Mouse (Mus musculus): ENCODE data around the gene Fhod1. TPM values are rescaled to one million over a fixed set of nuclear protein-coding genes. Genes with fewer than 3 reads are reported as not detected.

Fhod1 gene
- polyA plus RNA-seq, 1 experiment from 2014 or later: 0.79 TPM

DNA sequence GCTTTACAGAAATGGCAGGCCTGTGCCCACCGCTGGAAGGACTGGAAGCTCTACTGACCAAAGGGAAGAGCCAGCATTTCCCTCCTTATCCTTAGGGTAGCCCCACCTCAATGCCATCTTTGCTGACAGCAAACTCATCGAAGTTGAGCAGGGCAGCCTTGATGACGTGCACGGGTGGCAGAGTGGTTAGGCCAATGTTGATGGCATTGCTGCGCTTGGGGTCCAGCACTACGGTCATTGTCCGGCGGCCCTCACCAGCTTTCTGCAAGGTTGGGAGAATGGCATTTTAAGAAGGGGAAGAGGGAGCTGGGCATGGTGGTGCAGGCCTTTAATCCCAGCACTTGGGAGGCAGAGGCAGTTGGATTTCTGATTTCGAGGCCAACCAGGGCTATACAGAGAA is 15.8 kb downstream of the Fhod1 start:
- H3K27ac ChIP-seq (replicated peaks): no peak overlapping the region
- peaks cover 12% of the 10 kb centered on the region for H3K4me1 ChIP-seq
- no peak for ATAC-seq (ENCODE audit: low FRiP score)
- no peak overlapping the region for H3K9ac ChIP-seq (replicated peaks)
- H3K4me3 ChIP-seq (replicated peaks): no peak overlapping the region
- peaks cover 52% of the 10 kb centered on the region for H3K36me3 ChIP-seq
- H3K4me2 ChIP-seq: no peak overlapping the region
- H3K27me3 ChIP-seq (replicated peaks): no peaks in the 10 kb centered on the region
- no peaks in the 10 kb centered on the region for H3K9me3 ChIP-seq (replicated peaks)
- WGBS: 98% methylated on average over 9 of the region's 9 CpGs

DNA sequence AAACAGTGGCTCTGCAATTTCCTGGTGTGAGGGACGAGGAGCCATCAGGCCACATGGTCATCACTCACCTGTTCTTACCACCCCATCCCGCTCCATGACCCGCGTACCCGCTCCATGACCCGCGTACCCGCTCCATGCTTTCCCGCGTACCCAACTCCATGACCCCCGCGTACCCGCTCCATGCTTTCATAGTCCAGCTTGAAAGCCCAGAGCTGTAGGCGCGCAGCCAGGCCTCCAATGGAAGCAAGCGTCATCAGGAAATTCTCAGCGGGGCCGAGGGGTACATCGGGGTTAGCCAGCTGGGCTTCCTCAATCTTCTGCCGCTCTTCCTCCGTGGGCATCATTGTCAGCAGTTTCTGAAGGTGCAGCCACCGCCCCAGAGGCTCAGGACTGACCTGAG is 16.3 kb downstream of the Fhod1 start:
- Histone ChIP-seq H3K4me2 (no peak overlapping the region), H3K27me3 (replicated peaks) (no peaks in the 10 kb centered on the region), H3K36me3 (peaks cover 52% of the 10 kb centered on the region), H3K27ac (replicated peaks) (no peak overlapping the region), H3K9ac (replicated peaks) (no peak overlapping the region), H3K4me1 (peaks cover 16% of the 10 kb centered on the region), H3K4me3 (replicated peaks) (no peak overlapping the region), H3K9me3 (replicated peaks) (no peaks in the 10 kb centered on the region)
- WGBS: 95% methylated on average over 22 of the region's 22 CpGs
- ATAC-seq (ENCODE audit: low FRiP score): no peak

GRCm38 (mm10) chr8:105330325-105330724 is 17.4 kb downstream of the Fhod1 start:
- 95% methylated on average over 12 of the region's 12 CpGs for WGBS

GRCm38 (mm10) chr8:105326968-105327367 is 20.8 kb downstream of the Fhod1 start:
- H3K9ac ChIP-seq (replicated peaks): peak overlapping the region; percentile 70
- no peak for ATAC-seq (ENCODE audit: low FRiP score)
- peaks cover 47% of the 10 kb centered on the region for H3K36me3 ChIP-seq
- peaks cover 28% of the 10 kb centered on the region for H3K4me1 ChIP-seq
- H3K4me2 ChIP-seq: peak overlapping the region; percentile 77
- peak overlapping the region; percentile 76 for H3K4me3 ChIP-seq (replicated peaks)
- no peaks in the 10 kb centered on the region for H3K9me3 ChIP-seq (replicated peaks)
- H3K27me3 ChIP-seq (replicated peaks): no peaks in the 10 kb centered on the region
- 44% methylated on average over 6 of the region's 6 CpGs for WGBS
- H3K27ac ChIP-seq (replicated peaks): peak overlapping the region; percentile 87

More at GRCm38 (mm10) chr8:105330325-105330724, 17.4 kb downstream of the Fhod1 start:
- no peak overlapping the region for H3K4me2 ChIP-seq
- H3K27ac ChIP-seq (replicated peaks): no peak overlapping the region
- no peaks in the 10 kb centered on the region for H3K27me3 ChIP-seq (replicated peaks)
- peaks cover 18% of the 10 kb centered on the region for H3K4me1 ChIP-seq
- no peak overlapping the region for H3K9ac ChIP-seq (replicated peaks)
- H3K9me3 ChIP-seq (replicated peaks): no peaks in the 10 kb centered on the region
- H3K36me3 ChIP-seq: peaks cover 52% of the 10 kb centered on the region
- no peak for ATAC-seq (ENCODE audit: low FRiP score)
- no peak overlapping the region for H3K4me3 ChIP-seq (replicated peaks)

DNA sequence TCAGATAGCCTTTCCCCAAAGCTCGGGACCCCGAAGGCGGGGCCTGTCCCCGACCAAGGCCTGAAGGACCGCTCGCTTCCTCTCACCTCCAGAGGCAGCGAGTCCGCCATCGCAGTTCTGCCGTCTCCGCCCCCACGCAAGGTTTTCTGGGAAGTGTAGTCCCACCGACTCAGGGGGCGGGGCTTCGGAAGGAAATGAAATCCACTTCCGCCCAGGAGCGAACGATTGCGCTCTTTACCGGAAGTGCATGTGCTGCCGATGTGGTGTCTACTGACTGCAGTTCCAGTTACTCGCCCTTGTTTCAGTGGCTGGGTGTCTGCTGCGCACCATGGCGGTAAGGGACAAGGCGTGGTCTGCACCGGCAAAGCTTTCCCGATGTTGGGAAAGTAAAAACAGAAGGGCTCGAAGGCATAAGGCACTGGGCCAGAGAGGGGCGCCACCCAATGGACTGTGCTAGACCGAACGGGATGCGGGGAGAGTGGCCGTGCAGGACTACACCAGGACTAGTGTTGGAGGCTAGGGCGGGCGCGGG is 21.5 kb downstream of the Fhod1 start, which contains the start of the genes Lrrc29 and Tmem208:
Gene Lrrc29 (minus strand): TSS at position 138 of the 532 bp plus-strand sequence.
Gene Tmem208 (plus strand): TSS at position 214 of the 532 bp plus-strand sequence.
- Histone ChIP-seq H3K4me1 (peaks cover 28% of the 10 kb centered on the region), H3K4me3 (replicated peaks) (peak within 1 kb of the TSS; percentile 76), H3K9me3 (replicated peaks) (no peaks in the 10 kb centered on the region), H3K27ac (replicated peaks) (peak within 1 kb of the TSS; percentile 87), H3K36me3 (peaks cover 39% of the 10 kb centered on the region), H3K9ac (replicated peaks) (peak within 1 kb of the TSS; percentile 93), H3K27me3 (replicated peaks) (no peaks in the 10 kb centered on the region), H3K4me2 (peak within 1 kb of the TSS; percentile 77)
- under 1% methylated on average over 36 of the region's 36 CpGs for WGBS
- ATAC-seq (ENCODE audit: low FRiP score): peak; percentile 93

DNA sequence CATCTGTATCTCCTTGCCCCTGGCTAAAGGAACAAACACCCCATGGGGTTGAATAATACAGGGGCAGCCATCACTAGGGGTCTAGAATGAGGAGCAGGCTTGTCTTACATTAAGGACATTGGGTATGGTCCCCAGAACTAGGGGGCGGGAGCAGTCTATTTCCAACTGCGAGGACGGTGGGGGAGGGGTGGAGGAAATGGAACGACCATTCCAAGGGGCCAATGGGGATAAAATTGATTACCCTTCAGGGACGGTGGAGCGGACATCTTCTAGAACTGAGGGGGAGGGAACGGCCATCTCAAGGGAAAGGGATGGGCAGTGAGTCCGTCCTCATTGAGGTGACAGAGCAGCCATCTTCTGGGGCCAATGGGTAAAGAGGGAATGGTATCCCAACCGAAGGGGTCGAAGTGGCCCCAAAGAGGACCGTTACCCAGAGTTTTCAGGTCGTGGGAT is 22.1 kb downstream of the Fhod1 start:
- Histone ChIP-seq H3K27ac (replicated peaks) (peak overlapping the region; percentile 87), H3K4me1 (peaks cover 28% of the 10 kb centered on the region), H3K4me3 (replicated peaks) (peak overlapping the region; percentile 76), H3K9ac (replicated peaks) (peak overlapping the region; percentile 93), H3K36me3 (peaks cover 34% of the 10 kb centered on the region), H3K4me2 (peak overlapping the region; percentile 77), H3K27me3 (replicated peaks) (no peaks in the 10 kb centered on the region), H3K9me3 (replicated peaks) (no peaks in the 10 kb centered on the region)
- WGBS: under 1% methylated on average over 12 of the region's 12 CpGs
- ATAC-seq (ENCODE audit: low FRiP score): peak; percentile 54

- 95% methylated on average over 4 of the region's 4 CpGs for WGBS
- H3K27me3 ChIP-seq (replicated peaks): no peaks in the 10 kb centered on the region
- ATAC-seq (ENCODE audit: low FRiP score): no peak
- no peak overlapping the region for H3K4me2 ChIP-seq
- H3K27ac ChIP-seq (replicated peaks): no peak overlapping the region
- peaks cover 28% of the 10 kb centered on the region for H3K36me3 ChIP-seq
- no peaks in the 10 kb centered on the region for H3K9me3 ChIP-seq (replicated peaks)
- H3K4me3 ChIP-seq (replicated peaks): no peak overlapping the region
- no peak overlapping the region for H3K9ac ChIP-seq (replicated peaks)
- peaks cover 27% of the 10 kb centered on the region for H3K4me1 ChIP-seq
Observed at GRCm38 (mm10) chr8:105323183-105323582, 24.6 kb downstream of the Fhod1 start.

DNA sequence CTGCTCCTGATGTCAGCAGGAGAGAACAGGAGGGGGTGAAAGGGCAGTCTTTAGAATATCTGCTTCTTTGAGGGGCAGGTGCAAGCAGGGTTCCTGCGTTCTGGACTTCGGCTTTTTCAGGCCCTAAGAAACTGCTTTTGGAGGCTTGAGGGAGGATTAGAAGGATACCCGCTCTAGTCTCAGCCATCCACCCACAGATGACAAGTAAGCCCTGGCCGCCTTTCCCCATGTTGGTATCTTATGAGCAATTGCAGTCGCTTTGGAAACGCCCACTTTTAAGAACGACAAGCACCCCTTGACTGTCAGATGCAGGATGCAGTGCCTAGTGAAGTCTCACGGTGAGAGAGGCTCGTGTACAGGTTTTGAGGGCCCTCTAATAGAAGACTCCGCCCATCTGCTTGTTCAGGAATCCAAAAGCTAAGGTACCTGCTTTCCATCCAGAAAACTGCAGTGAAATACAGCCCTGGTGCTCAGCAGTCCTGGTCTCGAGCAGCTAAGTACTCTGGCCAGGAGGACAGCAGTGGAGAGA is 29.0 kb downstream of the Fhod1 start:
- Histone ChIP-seq H3K4me2 (no peak overlapping the region), H3K27me3 (replicated peaks) (no peaks in the 10 kb centered on the region), H3K4me1 (no peaks in the 10 kb centered on the region), H3K36me3 (peaks cover 64% of the 10 kb centered on the region), H3K27ac (replicated peaks) (no peak overlapping the region), H3K9ac (replicated peaks) (no peak overlapping the region), H3K9me3 (replicated peaks) (no peaks in the 10 kb centered on the region), H3K4me3 (replicated peaks) (no peak overlapping the region)
- no peak for ATAC-seq (ENCODE audit: low FRiP score)
- 84% methylated on average over 11 of the region's 11 CpGs for WGBS

DNA sequence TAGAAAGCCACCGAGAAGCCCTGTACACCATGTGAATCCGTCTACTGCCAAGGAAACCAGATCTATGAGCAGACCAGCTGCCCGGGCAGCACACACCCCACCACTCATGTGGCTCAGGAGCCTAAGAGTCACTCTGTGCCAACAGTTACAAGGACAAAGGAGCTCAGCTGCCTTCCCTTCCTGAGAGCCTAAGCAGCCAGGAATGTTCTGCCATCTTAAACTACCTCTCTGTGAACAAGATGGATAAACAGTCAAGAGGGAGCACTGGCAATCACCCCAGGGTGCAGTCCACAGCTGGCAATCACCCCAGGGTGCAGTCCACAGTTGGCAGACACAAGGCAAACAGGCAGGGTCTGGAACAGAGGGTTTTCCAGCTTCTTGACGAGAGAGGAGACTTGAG is 29.8 kb downstream of the Fhod1 start:
- Histone ChIP-seq H3K4me1 (no peaks in the 10 kb centered on the region), H3K4me3 (replicated peaks) (no peak overlapping the region), H3K9me3 (replicated peaks) (no peaks in the 10 kb centered on the region), H3K27ac (replicated peaks) (0 out of 2 replicates have a peak overlapping the region, but pooled peaks have one; percentile 18), H3K27me3 (replicated peaks) (no peaks in the 10 kb centered on the region), H3K9ac (replicated peaks) (no peak overlapping the region), H3K36me3 (peaks cover 72% of the 10 kb centered on the region), H3K4me2 (no peak overlapping the region)
- no peak for ATAC-seq (ENCODE audit: low FRiP score)
- WGBS: 77% methylated on average over 4 of the region's 4 CpGs

GRCm38 (mm10) chr8:105315073-105315769 is 32.5 kb downstream of the Fhod1 start:
- 94% methylated on average over 18 of the region's 18 CpGs for WGBS
- Histone ChIP-seq H3K27ac (replicated peaks) (no peak overlapping the region), H3K27me3 (replicated peaks) (no peaks in the 10 kb centered on the region), H3K4me1 (no peaks in the 10 kb centered on the region), H3K4me3 (replicated peaks) (no peak overlapping the region), H3K9ac (replicated peaks) (no peak overlapping the region), H3K4me2 (no peak overlapping the region), H3K36me3 (peaks cover 88% of the 10 kb centered on the region), H3K9me3 (replicated peaks) (no peaks in the 10 kb centered on the region)
- ATAC-seq (ENCODE audit: low FRiP score): no peak

DNA sequence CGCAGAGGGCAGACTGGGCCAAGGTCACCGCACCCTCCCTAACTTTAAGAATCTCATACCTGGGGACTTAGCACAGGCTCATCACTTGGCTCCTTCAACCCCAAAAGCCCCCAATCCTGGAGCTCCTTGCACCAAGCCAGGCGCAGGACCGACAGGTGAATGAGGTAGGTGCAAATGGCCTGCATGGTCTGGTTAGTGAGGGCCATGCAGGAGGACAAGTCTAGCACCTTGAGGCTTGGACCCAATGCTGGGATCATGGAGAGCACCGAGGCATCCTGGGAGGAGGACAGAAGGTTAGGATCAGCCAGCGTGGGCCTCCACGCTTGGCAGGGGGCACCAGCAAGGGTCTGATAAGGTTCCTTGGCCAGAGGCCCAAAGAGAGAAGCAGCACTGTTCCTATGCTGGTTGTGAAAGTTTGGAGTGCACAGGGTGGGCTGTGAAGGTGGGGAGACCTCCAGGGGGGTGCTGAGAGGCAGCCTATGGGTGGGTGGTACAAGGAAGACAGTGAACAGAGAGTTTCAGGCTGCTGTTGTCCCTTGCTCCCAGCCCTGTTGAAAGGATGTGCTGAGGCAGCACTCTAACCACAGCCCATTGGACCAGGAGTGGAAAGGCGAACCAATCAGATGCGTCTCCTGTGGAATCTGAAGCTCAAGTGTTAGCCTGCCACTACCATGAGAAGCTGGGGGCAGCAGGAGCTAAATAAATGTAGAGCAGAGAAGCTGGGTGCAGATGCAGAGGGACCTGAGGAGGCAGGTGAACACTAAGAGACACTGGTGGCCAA is 33.9 kb downstream of the Fhod1 start:
- no peak overlapping the region for H3K4me3 ChIP-seq (replicated peaks)
- WGBS: 82% methylated on average over 9 of the region's 9 CpGs
- no peak overlapping the region for H3K27ac ChIP-seq (replicated peaks)
- no peaks in the 10 kb centered on the region for H3K27me3 ChIP-seq (replicated peaks)
- no peaks in the 10 kb centered on the region for H3K9me3 ChIP-seq (replicated peaks)
- H3K36me3 ChIP-seq: peaks cover 89% of the 10 kb centered on the region
- H3K4me2 ChIP-seq: no peak overlapping the region
- H3K9ac ChIP-seq (replicated peaks): no peak overlapping the region
- no peak for ATAC-seq (ENCODE audit: low FRiP score)
- H3K4me1 ChIP-seq: no peaks in the 10 kb centered on the region
